Mouse (Mus musculus): ENCODE data around the gene Tac2.

Gene Tac2

DNA sequence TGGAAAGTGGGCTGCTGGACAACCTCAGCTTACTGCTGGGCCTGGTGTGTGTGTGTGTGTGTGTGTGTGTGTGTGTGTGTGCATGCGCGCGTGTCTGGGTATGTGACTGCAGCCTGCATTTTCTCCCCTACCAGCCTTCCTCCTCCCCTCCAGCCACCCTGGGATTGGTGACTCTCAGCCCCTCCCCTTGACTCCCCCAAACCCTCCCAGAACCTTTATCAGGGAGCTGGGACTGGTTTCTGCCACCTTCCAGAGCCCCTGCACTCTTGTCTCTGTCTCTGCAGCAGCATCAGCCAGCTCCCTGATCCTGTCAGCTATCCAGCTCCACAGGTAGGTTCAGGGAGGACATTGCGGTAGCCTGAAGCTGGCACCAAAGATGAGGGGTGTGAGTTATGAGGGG is 858 bp downstream of the Tac2 start:
- no peak for DNase-seq (ENCODE audit: low spot score in 2 of 2)

DNA sequence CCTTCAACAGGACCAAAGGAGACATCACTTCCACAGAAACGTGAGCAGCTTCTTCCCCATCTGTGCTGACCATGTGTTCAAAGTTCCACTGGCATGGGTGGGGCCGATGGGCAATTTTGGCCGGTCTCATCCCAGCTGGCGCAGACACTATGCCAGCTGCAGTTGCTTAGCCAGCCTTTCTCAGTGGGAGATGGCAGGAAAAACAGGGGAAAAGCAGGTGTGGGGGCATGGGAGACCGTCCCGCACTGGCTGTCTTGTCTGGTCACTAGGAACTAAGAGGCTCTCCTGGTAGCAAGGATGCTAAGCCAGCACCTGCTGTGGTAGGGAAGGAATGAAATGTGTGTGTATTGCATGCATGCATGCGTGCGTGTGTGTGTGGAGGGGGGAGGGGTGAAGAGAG is 4.2 kb downstream of the Tac2 start:
- peak in 1 of 2 experiments; percentile 59 for DNase-seq (ENCODE audit: low spot score in 2 of 2)

- DNase-seq (ENCODE audit: low spot score in 2 of 2) = no peak
These were observed 6.1 kb downstream of the Tac2 start for GRCm38 (mm10) chr10:127730285-127730932.

DNA sequence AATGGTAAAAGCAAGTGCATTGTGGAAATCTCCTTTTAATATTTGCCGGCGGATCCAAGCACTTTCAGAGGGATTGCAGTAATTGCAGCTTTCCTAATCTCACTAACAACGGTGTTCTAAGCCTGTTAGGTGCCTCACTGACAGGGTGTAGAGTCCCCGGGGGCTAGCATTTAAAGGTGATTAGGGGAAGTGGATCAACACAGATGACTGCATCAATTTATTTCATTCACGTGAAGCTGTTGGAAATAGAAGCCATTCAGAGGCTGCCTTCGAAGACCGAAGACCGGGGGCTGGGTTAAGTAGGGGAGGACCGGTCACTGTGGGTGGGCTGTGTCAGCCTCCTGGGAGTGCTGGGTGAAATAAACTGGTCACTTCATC is 6.6 kb downstream of the Tac2 start:
- no peak for DNase-seq (ENCODE audit: low spot score in 2 of 2)

DNA sequence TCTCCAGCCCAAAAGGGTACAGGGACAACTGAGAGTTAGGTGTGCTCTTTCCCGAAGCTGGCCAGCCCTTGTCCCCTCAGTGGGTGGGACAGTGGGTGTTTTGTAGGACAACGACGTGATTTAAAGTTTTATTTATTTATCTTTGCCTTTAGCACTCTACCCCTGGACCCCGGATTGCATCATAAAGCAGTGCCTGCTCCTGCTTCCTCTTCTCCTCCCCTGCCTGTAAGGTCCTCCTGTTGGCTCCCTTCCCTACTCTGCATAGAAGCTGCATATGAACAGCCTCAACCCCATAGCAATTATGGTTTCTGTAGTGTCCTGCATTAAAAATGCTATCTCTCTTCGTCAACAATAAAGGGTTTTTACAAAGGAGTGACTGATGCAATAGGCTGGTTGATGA is 7.1 kb downstream of the Tac2 start:
- no peak for DNase-seq (ENCODE audit: low spot score in 2 of 2)

DNA sequence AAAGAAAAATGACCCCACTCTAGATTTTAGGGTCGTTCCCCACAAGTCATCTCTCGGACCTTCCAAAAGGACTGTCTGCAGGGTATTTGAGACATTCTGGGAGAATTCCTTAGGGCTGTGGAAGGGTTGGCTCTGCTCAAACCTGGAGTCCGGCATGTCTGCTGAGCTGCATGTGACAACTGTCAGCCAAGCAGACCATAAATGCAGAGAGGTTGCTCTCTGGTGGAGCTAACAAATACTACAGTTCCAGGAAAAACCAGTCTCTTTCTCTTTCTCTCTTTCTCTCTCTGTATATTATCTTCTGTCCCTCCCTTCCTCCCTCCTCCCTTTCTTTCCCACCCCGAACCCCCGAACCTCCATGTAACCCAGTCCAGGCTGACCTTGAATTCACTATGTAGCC is 10.2 kb downstream of the Tac2 start:
- no peak for DNase-seq (ENCODE audit: low spot score in 2 of 2)

DNA sequence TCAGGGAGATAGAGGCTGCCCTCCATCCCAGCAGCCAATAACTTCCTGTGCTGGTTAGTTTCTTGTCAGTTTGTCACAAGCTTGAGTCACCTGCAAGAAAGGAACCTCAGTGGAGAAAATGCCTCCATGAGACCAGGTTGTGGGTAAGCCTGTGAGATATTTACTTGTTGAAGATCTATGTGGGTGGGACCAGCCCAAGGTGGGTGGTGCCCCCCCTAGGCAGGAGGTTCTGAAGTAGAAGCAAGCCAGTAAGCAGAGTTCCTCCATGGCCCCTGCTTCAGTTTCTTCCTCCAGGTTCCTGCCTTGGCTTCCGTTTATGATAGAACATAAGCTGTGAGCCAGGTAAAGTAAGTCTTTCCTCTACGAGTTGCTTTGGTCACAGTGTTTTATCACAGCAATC is 12.0 kb downstream of the Tac2 start:
- DNase-seq (ENCODE audit: low spot score in 2 of 2) = no peak

GRCm38 (mm10) chr10:127736916-127737315 is 12.6 kb downstream of the Tac2 start:
- DNase-seq (ENCODE audit: low spot score in 2 of 2) = no peak

GRCm38 (mm10) chr10:127737552-127737951 is 13.3 kb downstream of the Tac2 start:
- DNase-seq (ENCODE audit: low spot score in 2 of 2) = no peak

DNA sequence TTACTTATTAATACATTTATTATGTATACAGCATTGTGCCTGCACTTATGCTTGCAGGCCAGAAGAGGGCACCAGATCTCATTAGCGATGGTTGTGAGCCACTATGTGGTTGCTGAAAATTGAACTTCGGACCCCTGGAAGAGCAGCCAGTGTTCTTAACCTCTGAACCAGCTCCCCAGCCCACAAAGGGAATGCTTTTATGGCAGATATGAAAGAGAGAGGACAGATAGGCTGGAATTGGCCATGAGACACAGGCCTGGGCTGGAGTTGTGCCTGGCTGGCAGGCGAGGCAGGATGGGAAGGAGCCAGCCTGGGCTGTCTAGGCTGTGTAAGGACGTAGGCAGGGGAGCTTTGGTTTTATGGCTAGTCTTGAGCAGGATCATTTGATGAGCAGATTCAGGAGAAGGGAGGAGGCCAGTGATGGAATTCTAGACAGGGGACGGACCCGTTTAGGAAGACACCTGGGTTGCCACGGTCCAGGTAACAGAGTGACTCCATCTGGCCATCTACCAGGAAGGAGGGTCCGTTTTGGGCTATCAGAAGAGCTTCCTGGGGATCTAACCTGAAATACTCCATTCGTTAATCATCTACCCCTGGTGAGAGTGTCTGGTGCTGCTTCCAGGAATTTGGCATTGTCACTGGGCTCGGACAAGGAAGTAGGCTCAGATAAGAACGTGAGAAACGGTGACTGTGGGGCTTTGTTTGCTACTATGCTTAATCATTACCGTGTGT is 14.0 kb downstream of the Tac2 start:
- DNase-seq (ENCODE audit: low spot score in 2 of 2) = no peak

GRCm38 (mm10) chr10:127739083-127739660 is 14.9 kb downstream of the Tac2 start, which contains the start of gene Zbtb39:
Zbtb39 (plus strand) TSS chr10:127739538.
- peak; percentile 57 to 75 for DNase-seq (ENCODE audit: low spot score in 2 of 2)

GRCm38 (mm10) chr10:127739661-127740161 is 15.4 kb downstream of the Tac2 start:
- DNase-seq (ENCODE audit: low spot score in 2 of 2) = peak in 1 of 2 experiments; percentile 38

GRCm38 (mm10) chr10:127744661-127745060 is 20.4 kb downstream of the Tac2 start:
- DNase-seq (ENCODE audit: low spot score in 2 of 2) = peak in 1 of 2 experiments; percentile 42

DNA sequence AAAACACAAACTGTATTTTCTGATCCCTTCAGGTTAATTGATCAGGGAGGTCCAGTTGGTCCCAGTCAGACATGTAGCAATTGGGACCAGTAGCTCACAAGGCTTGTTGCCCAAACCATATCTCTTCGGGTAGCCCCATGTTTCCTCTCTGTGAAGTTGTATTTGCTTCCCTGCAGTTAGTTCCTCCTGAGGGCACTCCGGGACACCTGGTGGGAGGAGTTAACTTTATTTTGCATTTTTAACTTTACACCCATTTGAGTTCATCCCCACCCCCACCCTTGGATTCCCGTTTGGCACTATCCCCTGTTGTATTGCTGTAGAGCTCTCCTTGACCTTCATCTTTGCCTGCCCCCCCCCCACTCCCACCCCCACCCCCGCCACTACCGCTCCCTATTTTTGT is 21.6 kb downstream of the Tac2 start:
- DNase-seq (ENCODE audit: low spot score in 2 of 2) = no peak

DNA sequence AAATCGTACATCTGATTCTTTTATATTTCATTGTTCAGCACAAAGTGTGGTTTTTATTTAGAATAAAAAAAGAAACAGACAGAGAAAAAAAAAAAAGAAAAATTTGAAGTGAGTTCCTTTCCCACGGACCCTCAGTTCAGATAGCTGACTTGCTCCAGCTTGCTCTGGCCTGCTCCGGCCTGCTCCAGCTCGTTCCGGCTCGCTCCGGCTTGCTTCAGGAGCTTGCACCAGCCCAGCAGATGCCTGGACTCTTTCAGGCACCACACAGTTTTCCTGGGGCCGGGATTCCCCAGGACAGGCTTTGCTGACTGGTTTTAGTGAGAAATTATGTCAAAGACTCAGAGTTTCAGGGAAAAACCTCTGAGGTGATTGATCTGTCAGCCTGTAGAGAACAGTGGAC is 23.0 kb downstream of the Tac2 start:
- DNase-seq (ENCODE audit: low spot score in 2 of 2) = no peak

DNA sequence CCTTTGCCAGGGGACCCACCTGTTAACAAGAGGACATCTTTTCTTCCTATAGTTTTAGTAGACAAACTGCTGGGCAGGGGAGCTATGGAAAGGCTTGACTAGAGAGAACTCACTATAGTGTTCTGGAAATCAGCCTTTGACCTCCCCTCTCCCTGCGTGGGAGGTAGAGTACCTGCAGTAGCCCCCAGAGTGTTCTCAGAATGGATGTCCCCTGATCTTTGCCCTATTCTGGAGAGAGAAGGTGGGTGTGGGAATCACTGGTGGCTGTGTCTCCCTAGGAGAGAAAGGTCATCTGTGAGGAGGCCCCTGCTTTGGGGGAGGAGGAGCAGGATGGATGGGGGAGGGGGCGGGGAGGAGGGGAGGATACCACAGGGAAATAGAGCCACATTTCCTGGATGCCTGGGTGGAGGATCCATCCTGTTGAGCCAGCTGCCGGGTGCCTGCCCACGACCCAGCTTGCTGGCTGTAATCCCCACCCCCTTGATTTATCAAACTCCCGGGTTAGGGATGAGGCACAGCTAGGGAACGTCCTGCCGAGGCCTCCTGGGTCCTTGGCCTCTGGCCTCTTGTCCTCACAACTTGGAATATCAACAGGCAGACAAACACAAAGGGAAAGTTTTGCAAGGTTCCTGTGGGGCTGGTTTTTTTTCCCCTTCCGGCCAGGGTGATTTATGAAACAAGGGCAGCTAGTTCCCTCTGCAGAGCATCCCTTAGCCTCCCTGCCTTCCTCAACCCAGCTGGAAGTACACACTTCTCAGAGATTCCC is 24.8 kb downstream of the Tac2 start:
- no peak for DNase-seq (ENCODE audit: low spot score in 2 of 2)

- DNase-seq (ENCODE audit: low spot score in 2 of 2) = no peak
These were observed 26.0 kb downstream of the Tac2 start for GRCm38 (mm10) chr10:127750136-127750777.

DNA sequence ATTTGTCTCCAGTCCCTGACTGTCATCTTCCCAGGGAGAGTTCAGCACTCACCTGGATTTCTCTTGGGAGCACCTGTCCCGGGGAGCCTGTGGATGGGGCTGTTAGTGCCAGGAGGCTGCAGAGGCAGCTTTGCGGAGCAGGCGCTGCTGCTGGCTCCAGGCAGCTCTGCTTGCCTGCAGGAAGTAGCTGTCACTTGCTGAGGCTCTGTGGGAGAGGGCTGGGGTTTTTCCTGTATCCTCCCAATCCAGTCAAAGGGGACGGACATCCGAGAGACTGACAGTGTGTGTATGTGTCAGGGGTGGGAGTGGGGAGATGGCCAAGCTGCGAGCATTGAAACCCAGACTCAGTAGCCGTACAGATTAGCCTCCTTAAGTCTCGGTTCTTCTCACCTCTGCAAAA is 27.3 kb downstream of the Tac2 start, which contains the start of gene Gpr182:
Gene Gpr182, minus strand, starts transcription at position 185 of the 400 bp plus-strand sequence.
- no peak for DNase-seq (ENCODE audit: low spot score in 2 of 2)

DNA sequence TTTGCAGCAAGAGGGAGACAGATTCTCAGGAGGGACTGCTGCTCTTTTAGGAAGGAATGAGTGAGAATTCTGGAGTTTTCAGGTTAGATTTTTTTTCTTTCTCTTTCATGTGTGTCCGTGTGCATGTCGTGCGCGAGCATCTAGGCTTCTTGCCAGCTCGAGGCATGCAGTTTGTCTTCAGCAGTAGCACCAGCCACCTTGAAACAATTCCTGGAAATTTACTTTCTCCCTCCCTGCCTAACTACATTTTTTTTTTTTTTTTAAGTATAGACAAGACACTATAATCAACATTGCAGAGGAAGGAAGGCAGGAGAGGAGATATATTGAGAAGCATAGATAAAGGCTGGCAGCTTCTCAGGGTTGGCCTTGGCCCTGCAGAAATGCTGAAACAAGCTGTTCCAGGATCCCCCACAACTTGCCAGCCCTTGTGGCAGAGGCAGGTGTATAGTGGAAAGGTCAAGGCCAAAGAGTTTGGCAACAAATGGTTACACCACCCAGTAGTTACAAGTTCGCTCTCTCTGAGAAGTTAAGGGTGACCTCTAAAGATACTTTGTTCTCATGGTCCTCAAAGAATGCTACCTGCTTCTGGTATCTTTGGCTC is 30.4 kb downstream of the Tac2 start:
- DNase-seq (ENCODE audit: low spot score in 2 of 2) = no peak

GRCm38 (mm10) chr10:127755246-127755645 is 31.0 kb downstream of the Tac2 start:
- DNase-seq (ENCODE audit: low spot score in 2 of 2) = no peak
